Mouse (Mus musculus) limb, embryonic 15.5 days (tissue): Measurements from ENCODE around the gene Thada. TPM values are rescaled to one million over a fixed set of nuclear protein-coding genes. Genes with fewer than 3 reads are reported as not detected.

Source experiments
- ATAC-seq: fragments of 200-750 bp; cut with Nextera tagmentation; 2 replicates; pipeline ENCODE4 v1.8.0; 2017; ENCODE audit warnings: low read depth, moderate TSS enrichment; ENCODE audit not compliant: insufficient number of reproducible peaks, low FRiP score, low TSS enrichment
- H3K27ac ChIP-seq: fragments of 300-500 bp; sonication (generic); 2 replicates; pipeline ENCODE4 v1.5.1; 2015; ENCODE audit warnings: moderate library complexity, mild to moderate bottlenecking, inconsistent platforms
- H3K27me3 ChIP-seq: fragments of 300-500 bp; sonication (generic); 2 replicates; pipeline ENCODE4 v1.6.1; 2015; ENCODE audit warnings: inconsistent platforms
- H3K36me3 ChIP-seq: fragments of 300-500 bp; sonication (generic); 2 replicates; pipeline ENCODE4 v1.6.1; 2015; ENCODE audit warnings: inconsistent platforms
- H3K4me1 ChIP-seq: fragments of 300-500 bp; sonication (generic); 2 replicates; pipeline ENCODE4 v1.6.1; 2015; ENCODE audit warnings: inconsistent platforms
- H3K4me2 ChIP-seq: fragments of 300-500 bp; sonication (generic); 2 replicates; pipeline ENCODE4 v1.6.1; 2015; ENCODE audit warnings: mild to moderate bottlenecking, inconsistent platforms
- H3K4me3 ChIP-seq: fragments of 300-500 bp; sonication (generic); 2 replicates; pipeline ENCODE4 v1.5.1; 2015; ENCODE audit warnings: mild to moderate bottlenecking, inconsistent platforms
- H3K9ac ChIP-seq: fragments of 300-500 bp; sonication (generic); 2 replicates; pipeline ENCODE4 v1.6.1; 2015; ENCODE audit warnings: inconsistent platforms
- H3K9me3 ChIP-seq: fragments of 300-500 bp; sonication (generic); 2 replicates; pipeline ENCODE4 v1.6.1; 2016; ENCODE audit warnings: inconsistent platforms
- WGBS: fragments of 180-500 bp; shearing (Covaris S2); methylation state at CpG from one replicate; pipeline ENCODE4 v1.1.7; 2015; 5-methylcytosine and 5-hydroxymethylcytosine counted together
- polyA plus RNA-seq: library from polyadenylated mRNA; unstranded; fragments of >200 nt; fragmentation: Nextera tagmentation; extraction: Ambion mirVana; gene quantifications from 2 replicates; pipeline ENCODE4 v1.2.1, GENCODE M21; 2015

The Thada gene
- polyA plus RNA-seq, 1 experiment from 2014 or later = 7.2 TPM

DNA sequence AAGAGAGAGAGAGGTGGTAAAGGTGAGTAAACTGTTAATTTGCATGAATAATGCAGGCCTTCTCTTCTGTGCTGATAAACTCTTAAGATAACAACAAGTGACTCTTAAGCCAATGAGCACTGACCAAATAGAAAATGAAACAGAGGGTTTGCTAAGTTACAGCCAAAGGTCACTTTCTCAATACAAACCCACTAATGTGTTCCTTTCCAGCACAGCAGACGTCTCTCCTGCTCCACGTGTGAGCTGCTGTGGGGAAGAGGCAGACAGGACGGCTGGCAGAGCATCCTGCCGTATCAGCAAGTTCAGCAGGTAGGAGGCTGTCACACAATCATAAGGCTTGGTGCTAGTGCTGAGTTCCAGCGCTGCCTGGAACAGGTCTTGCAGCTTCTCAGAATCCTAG lies 34.0 kb downstream of the Thada start:
- no peak overlapping the region for H3K4me2 ChIP-seq
- H3K27ac ChIP-seq = no peak overlapping the region
- H3K4me1 ChIP-seq = no peaks in the 10 kb centered on the region
- 76% methylated on average over 5 of the region's 5 CpGs for WGBS
- H3K36me3 ChIP-seq = peaks cover 79% of the 10 kb centered on the region
- no peaks in the 10 kb centered on the region for H3K9me3 ChIP-seq
- no peak overlapping the region for H3K9ac ChIP-seq
- no peak for ATAC-seq
- H3K27me3 ChIP-seq = no peaks in the 10 kb centered on the region
- no peak overlapping the region for H3K4me3 ChIP-seq

- H3K36me3 ChIP-seq = peaks cover 60% of the 10 kb centered on the region
- ATAC-seq = no peak
- 55% methylated on average over 1 of the region's 1 CpGs for WGBS
Measured at GRCm38 (mm10) chr17:84424258-84424657, 41.7 kb downstream of the Thada start.

DNA sequence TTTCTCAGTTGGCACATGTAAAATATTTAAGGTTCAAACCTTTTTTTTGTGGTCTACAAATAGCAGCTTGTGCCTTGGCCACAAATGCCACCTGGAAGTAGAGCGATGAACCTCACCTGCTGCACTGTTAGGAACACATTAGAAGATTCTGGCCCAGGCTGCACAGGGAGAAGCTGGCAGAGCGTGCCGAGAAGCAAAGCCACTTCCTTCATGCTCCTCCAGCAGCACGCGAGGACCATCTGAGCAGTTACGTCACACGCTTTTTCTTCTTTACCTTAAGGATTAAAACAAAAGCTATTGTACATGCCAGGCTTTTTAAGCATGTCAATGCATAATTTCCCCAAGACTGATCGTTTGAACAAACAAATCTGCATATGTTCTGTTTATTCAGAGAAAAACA lies 43.1 kb downstream of the Thada start:
- H3K36me3 ChIP-seq = peaks cover 46% of the 10 kb centered on the region
- 43% methylated on average over 8 of the region's 8 CpGs for WGBS
- peaks cover 22% of the 10 kb centered on the region for H3K4me1 ChIP-seq
- H3K9me3 ChIP-seq = no peaks in the 10 kb centered on the region
- ATAC-seq = peak; percentile 64; the same call in 1 of the 2 replicates
- peak overlapping the region; percentile 63 for H3K27ac ChIP-seq
- H3K4me2 ChIP-seq = no peak overlapping the region
- H3K27me3 ChIP-seq = no peaks in the 10 kb centered on the region
- H3K9ac ChIP-seq = no peak overlapping the region
- no peak overlapping the region for H3K4me3 ChIP-seq

More at GRCm38 (mm10) chr17:84424258-84424657, 41.7 kb downstream of the Thada start:
- H3K4me1 ChIP-seq = peaks cover 22% of the 10 kb centered on the region
- H3K4me3 ChIP-seq = no peak overlapping the region
- no peaks in the 10 kb centered on the region for H3K27me3 ChIP-seq
- no peak overlapping the region for H3K9ac ChIP-seq
- no peak overlapping the region for H3K4me2 ChIP-seq
- H3K9me3 ChIP-seq = no peaks in the 10 kb centered on the region
- 0 out of 2 replicates have a peak overlapping the region, but pooled peaks have one; percentile 9 for H3K27ac ChIP-seq

- ATAC-seq = peak; percentile 77
- Histone ChIP-seq H3K27ac (peak overlapping the region; percentile 51; the same call in 1 of the 2 replicates), H3K4me2 (no peak overlapping the region; the same call in 1 of the 2 replicates), H3K4me1 (peaks cover 22% of the 10 kb centered on the region), H3K4me3 (no peak overlapping the region), H3K27me3 (no peaks in the 10 kb centered on the region), H3K36me3 (peaks cover 41% of the 10 kb centered on the region), H3K9me3 (no peaks in the 10 kb centered on the region), H3K9ac (no peak overlapping the region)
- 35% methylated on average over 4 of the region's 4 CpGs for WGBS
Measured at GRCm38 (mm10) chr17:84422001-84422785, 43.8 kb downstream of the Thada start.

- no peak for ATAC-seq
- no peaks in the 10 kb centered on the region for H3K27me3 ChIP-seq
- WGBS = 89% methylated on average over 4 of the region's 4 CpGs
- H3K4me3 ChIP-seq = no peak overlapping the region
- H3K36me3 ChIP-seq = peaks cover 31% of the 10 kb centered on the region
- no peak overlapping the region for H3K4me2 ChIP-seq
- no peaks in the 10 kb centered on the region for H3K9me3 ChIP-seq
- H3K27ac ChIP-seq = no peak overlapping the region
- peaks cover 22% of the 10 kb centered on the region for H3K4me1 ChIP-seq
- H3K9ac ChIP-seq = no peak overlapping the region
Measured at GRCm38 (mm10) chr17:84421042-84421441, 45.0 kb downstream of the Thada start.

GRCm38 (mm10) chr17:84420276-84420639 lies 45.7 kb downstream of the Thada start:
- Histone ChIP-seq H3K9ac (no peak overlapping the region), H3K27me3 (no peaks in the 10 kb centered on the region), H3K9me3 (no peaks in the 10 kb centered on the region), H3K4me3 (no peak overlapping the region), H3K4me2 (no peak overlapping the region), H3K36me3 (peaks cover 23% of the 10 kb centered on the region), H3K4me1 (peaks cover 22% of the 10 kb centered on the region), H3K27ac (no peak overlapping the region)
- WGBS = 75% methylated on average over 3 of the region's 3 CpGs
- no peak for ATAC-seq

DNA sequence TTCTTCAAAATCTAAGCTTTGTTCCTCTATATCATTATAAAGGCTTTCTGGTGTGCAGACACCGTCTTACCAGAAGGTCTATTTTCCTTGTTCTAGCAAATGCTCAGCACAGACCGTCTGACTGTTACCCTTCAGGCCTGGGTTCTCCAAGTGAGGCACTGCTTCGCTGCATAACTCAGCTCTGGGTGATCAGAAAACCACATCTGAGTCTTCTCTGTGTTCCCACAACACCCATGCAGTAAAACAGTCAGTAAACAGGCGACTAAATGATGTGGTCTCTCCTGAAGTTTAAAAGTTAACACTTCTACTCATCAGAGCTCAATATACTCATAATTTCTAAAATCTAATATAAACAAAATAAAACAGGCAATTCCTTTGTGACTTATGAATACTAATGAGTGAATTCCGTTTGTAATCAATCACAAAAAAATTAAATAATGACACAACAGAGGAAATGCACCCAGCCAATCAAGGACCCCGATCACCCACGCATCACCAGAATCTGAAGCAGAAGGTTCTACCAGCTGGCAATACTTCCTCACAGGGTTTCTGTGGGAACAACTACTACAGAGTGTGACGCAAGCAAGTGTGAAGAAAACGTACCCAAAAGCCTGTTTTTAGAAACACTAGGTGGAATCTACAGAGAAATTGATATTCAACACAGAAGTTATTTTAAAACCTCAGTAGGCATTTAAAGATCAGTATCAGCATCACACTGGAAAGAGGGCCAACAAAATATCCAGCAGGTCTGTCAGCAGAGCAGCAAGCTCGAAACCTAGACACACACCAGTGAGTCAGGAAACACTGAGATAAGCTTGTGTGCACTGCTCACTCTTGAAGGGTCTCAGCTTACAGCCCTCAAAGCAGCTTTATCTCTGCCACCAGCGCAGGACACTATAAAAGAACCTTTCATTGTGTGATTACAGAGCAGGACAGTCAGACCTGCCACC lies 46.4 kb downstream of the Thada start:
- no peak overlapping the region for H3K4me3 ChIP-seq
- H3K4me2 ChIP-seq = no peak overlapping the region
- H3K27me3 ChIP-seq = no peaks in the 10 kb centered on the region
- H3K27ac ChIP-seq = no peak overlapping the region
- 58% methylated on average over 11 of the region's 11 CpGs for WGBS
- no peak overlapping the region for H3K9ac ChIP-seq
- H3K36me3 ChIP-seq = peaks cover 20% of the 10 kb centered on the region; the same call in 1 of the 2 replicates
- H3K9me3 ChIP-seq = no peaks in the 10 kb centered on the region
- no peak for ATAC-seq
- H3K4me1 ChIP-seq = peaks cover 22% of the 10 kb centered on the region

DNA sequence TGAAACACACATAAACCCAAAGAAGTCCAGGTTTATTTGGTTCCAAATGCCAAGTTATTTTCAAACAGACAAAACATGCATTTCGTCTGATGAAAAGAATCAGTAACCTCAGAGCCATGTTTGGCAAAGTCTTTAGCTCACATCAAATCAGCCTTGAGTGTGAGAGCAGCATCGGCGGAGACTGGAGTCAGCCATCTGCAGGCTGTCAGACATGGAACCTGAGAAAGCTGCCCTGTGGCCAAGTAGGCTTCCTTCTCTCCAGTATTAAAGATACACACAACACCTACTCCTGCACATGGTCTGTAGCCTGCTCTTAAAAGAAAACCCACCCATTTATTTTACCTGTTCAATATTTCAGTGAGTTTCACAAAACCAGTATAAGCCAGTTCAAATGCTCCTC lies 50.1 kb downstream of the Thada start:
- Histone ChIP-seq H3K4me3 (no peak overlapping the region), H3K27ac (no peak overlapping the region), H3K27me3 (no peaks in the 10 kb centered on the region), H3K4me2 (no peak overlapping the region), H3K9ac (no peak overlapping the region), H3K9me3 (no peaks in the 10 kb centered on the region), H3K4me1 (peaks cover 9% of the 10 kb centered on the region), H3K36me3 (peaks cover 12% of the 10 kb centered on the region; the same call in 1 of the 2 replicates)
- WGBS = 71% methylated on average over 3 of the region's 3 CpGs
- no peak for ATAC-seq

DNA sequence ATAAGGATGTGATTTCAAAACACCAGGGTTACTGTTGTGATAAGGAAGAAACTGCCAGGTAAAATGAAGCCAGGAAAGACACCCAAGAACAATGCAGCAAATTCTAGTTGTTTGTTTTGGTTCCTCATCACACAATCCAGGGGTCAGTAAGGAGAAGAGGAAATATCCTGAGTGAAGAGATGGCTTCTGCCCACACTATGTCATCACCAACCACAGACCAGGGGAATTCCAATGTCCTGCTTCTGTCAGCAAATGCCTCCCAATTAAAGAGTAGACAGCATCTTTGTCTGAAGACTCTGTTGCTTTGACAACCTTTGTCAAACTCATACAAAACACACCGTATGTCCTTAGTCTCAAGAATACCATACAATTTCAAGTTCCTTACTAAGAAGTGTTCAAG lies 57.3 kb downstream of the Thada start:
- Histone ChIP-seq H3K4me2 (no peak overlapping the region), H3K9me3 (no peaks in the 10 kb centered on the region), H3K9ac (no peak overlapping the region), H3K27ac (no peak overlapping the region), H3K4me3 (no peak overlapping the region), H3K4me1 (no peaks in the 10 kb centered on the region), H3K27me3 (no peaks in the 10 kb centered on the region), H3K36me3 (peaks cover 5% of the 10 kb centered on the region; the same call in 1 of the 2 replicates)
- no peak for ATAC-seq
- 86% methylated on average over 1 of the region's 1 CpGs for WGBS

GRCm38 (mm10) chr17:84405616-84406015 lies 60.4 kb downstream of the Thada start:
- no peaks in the 10 kb centered on the region for H3K4me1 ChIP-seq
- H3K4me2 ChIP-seq = no peak overlapping the region
- no peak overlapping the region for H3K4me3 ChIP-seq
- no peak overlapping the region for H3K27ac ChIP-seq
- ATAC-seq = no peak
- peaks cover 5% of the 10 kb centered on the region; the same call in 1 of the 2 replicates for H3K36me3 ChIP-seq
- 75% methylated on average over 6 of the region's 6 CpGs for WGBS
- no peaks in the 10 kb centered on the region for H3K27me3 ChIP-seq
- H3K9me3 ChIP-seq = no peaks in the 10 kb centered on the region
- no peak overlapping the region for H3K9ac ChIP-seq

DNA sequence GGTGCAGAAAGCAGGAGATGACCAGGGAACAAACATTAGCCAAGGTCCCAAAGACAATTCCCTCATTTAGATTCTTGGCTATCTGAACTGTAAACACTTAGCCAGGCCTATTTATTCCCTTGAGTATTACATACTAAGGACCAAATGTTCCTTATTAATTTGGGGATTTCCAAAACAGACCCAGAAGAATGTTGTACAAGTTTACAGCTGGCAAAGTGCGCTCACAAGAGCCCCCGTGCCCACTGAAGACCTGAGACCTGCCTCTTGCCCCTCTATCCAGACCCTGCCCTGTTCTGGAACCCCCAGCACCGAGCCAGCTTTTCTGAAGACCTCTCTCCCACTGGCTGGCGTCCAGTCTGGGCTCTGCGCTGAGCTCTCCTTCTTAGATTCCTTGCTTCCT lies 64.2 kb downstream of the Thada start:
- Histone ChIP-seq H3K27me3 (no peaks in the 10 kb centered on the region), H3K27ac (0 out of 2 replicates have a peak overlapping the region, but pooled peaks have one; percentile 11), H3K36me3 (peaks cover 10% of the 10 kb centered on the region), H3K9ac (no peak overlapping the region), H3K9me3 (no peaks in the 10 kb centered on the region), H3K4me1 (peaks cover 3% of the 10 kb centered on the region; the same call in 1 of the 2 replicates), H3K4me3 (no peak overlapping the region), H3K4me2 (no peak overlapping the region)
- 63% methylated on average over 5 of the region's 5 CpGs for WGBS
- no peak for ATAC-seq
